17 mouse cellular contexts compared by ENCODE assay signal in genomic region chr11:28556420-28556819, GRCm38 (mm10). TPM values are rescaled to one million over a fixed set of nuclear protein-coding genes. Genes with fewer than 3 reads are reported as not detected.
"Had no signal": no experiment of that assay in that cellular context is flagged by ENCODE, and none has a peak within 500 bp of the region (broad histone marks: within the 10 kb centered on the region; RNA-seq: fewer than 3 reads in every experiment).

No protein-coding gene starts in this region.

- H3K9ac ChIP-seq: intestine, embryonic 15.5 days; liver, embryonic 15.5 days; midbrain, embryonic 15.5 days; neural tube, embryonic 13.5 days had no signal

- H3K27me3 ChIP-seq: intestine, embryonic 15.5 days; liver, embryonic 15.5 days; midbrain, embryonic 15.5 days; neural tube, embryonic 13.5 days had no signal

- H3K27ac ChIP-seq: intestine, embryonic 15.5 days; limb, embryonic 10.5 days; liver, embryonic 15.5 days; midbrain, embryonic 10.5 days; midbrain, embryonic 15.5 days; neural tube, embryonic 13.5 days had no signal

- ATAC-seq: intestine, embryonic 15.5 days; lung, postnatal 0 days; midbrain, embryonic 15.5 days had no signal

- H3K4me3 ChIP-seq: intestine, embryonic 15.5 days; limb, embryonic 10.5 days; liver, embryonic 15.5 days; midbrain, embryonic 10.5 days; midbrain, embryonic 15.5 days; neural tube, embryonic 13.5 days had no signal

- DNase-seq: kidney, adult 18-20 months; kidney, postnatal 10 days; kidney, postnatal 4 days; lung, adult 2 months; lung, postnatal 4 days; right cerebral cortex, adult 18-20 months; right cerebral cortex, postnatal 25 days; thymus, postnatal 36 days had no signal

- H3K4me1 ChIP-seq: intestine, embryonic 15.5 days; limb, embryonic 10.5 days; liver, embryonic 15.5 days; midbrain, embryonic 10.5 days; midbrain, embryonic 15.5 days; neural tube, embryonic 13.5 days had no signal

- H3K36me3 ChIP-seq: intestine, embryonic 15.5 days; limb, embryonic 10.5 days; liver, embryonic 15.5 days; midbrain, embryonic 10.5 days; midbrain, embryonic 15.5 days; neural tube, embryonic 13.5 days had no signal

- H3K4me2 ChIP-seq: intestine, embryonic 15.5 days; liver, embryonic 11.5 days; liver, embryonic 15.5 days; midbrain, embryonic 15.5 days; neural tube, embryonic 13.5 days had no signal

- H3K9me3 ChIP-seq: intestine, embryonic 15.5 days; limb, embryonic 10.5 days; liver, embryonic 15.5 days; neural tube, embryonic 13.5 days had no signal

RNA-seq across cellular contexts. Expression of gene Ccdc85a, which starts 27.7 kb away (rescaled TPM):
- total RNA-seq: megakaryocyte, adult 5-6 weeks had no signal
